Mouse (Mus musculus) small intestine, adult 2 months (tissue): Measurements from ENCODE around the gene Ccdc106. TPM values are rescaled to one million over a fixed set of nuclear protein-coding genes. Genes with fewer than 3 reads are reported as not detected.
"Not testable (repeated sequence)": the region's sequence is repeated elsewhere in the genome, so short reads cannot be mapped to it uniquely, and the experiment has no call there.

ENCODE experiments used
- H3K27ac ChIP-seq: fragments of 200-500 bp; 2 replicates; pipeline ENCODE4 v1.5.1; 2012; ENCODE audit warnings: low read depth, low read length, control low read depth, inconsistent platforms; ENCODE audit not compliant: insufficient read depth
- H3K27me3 ChIP-seq: fragments of 200-500 bp; 2 replicates; pipeline ENCODE4 v1.6.1; 2012; ENCODE audit warnings: mild to moderate bottlenecking, moderate library complexity, low read length, inconsistent platforms; ENCODE audit not compliant: control insufficient read depth, insufficient read depth
- H3K36me3 ChIP-seq: fragments of 200-500 bp; 2 replicates; pipeline ENCODE4 v1.6.1; 2012; ENCODE audit warnings: mild to moderate bottlenecking, low read length, control low read depth, inconsistent platforms; ENCODE audit not compliant: control insufficient read depth, insufficient read depth
- H3K4me1 ChIP-seq: fragments of 200-500 bp; 2 replicates; pipeline ENCODE4 v1.6.1; 2012; ENCODE audit warnings: low read length, inconsistent platforms, mixed read lengths; ENCODE audit not compliant: control insufficient read depth, insufficient read depth, insufficient read length
- H3K4me3 ChIP-seq: fragments of 200-500 bp; 2 replicates; pipeline ENCODE4 v1.5.1; 2012; ENCODE audit warnings: low read depth, mild to moderate bottlenecking, control low read depth, inconsistent platforms, low read length, moderate library complexity
- CTCF ChIP-seq: fragments of 200-500 bp; IDR thresholded peaks from 2 replicates; pipeline ENCODE4 v1.5.1; 2012; ENCODE audit warnings: low read depth, mild to moderate bottlenecking, control low read depth, inconsistent platforms, low read length, moderate library complexity, mixed read lengths; ENCODE audit not compliant: insufficient replicate concordance, insufficient read length; ENCODE audit errors: extremely low read depth
- POLR2A ChIP-seq: fragments of 200-500 bp; IDR thresholded peaks from 2 replicates; pipeline ENCODE4 v1.6.1; 2012; ENCODE audit warnings: low read depth, mild to moderate bottlenecking, control low read depth, inconsistent platforms, low read length, moderate library complexity
- WGBS: fragments of 180-500 bp; shearing (Covaris S2); methylation state at CpG from one replicate; pipeline ENCODE4 v1.1.7; 2018; 5-methylcytosine and 5-hydroxymethylcytosine counted together
- polyA plus RNA-seq: library from polyadenylated mRNA; depleted of rRNA; stranded (reverse); fragments of >200 nt; gene quantifications from 2 replicates; pipeline ENCODE4 v1.2.3, GENCODE M21; 2012

Ccdc106 gene
- polyA plus RNA-seq, 1 experiment, result 0.81 TPM

- no peak overlapping the region for H3K4me3 ChIP-seq
- peaks cover 1% of the 10 kb centered on the region; the same call in 1 of the 2 replicates for H3K4me1 ChIP-seq
- WGBS, result 59% methylated on average over 2 of the region's 2 CpGs
- no peaks in the 10 kb centered on the region for H3K27me3 ChIP-seq
- TF ChIP-seq POLR2A (no peak), CTCF (no peak)
- H3K27ac ChIP-seq, result no peak overlapping the region
- peaks cover 56% of the 10 kb centered on the region for H3K36me3 ChIP-seq
Measured at GRCm38 (mm10) chr7:5076931-5077330, 56.6 kb downstream of the Ccdc106 start.

GRCm38 (mm10) chr7:5079365-5080009 is 59.1 kb downstream of the Ccdc106 start:
- WGBS, result 41% methylated on average over 10 of the region's 13 CpGs
- not testable (repeated sequence) for H3K27me3 ChIP-seq
- Histone ChIP-seq H3K4me3 (peak overlapping the region; percentile 91), H3K36me3 (peaks cover 40% of the 10 kb centered on the region), H3K4me1 (peaks cover 14% of the 10 kb centered on the region), H3K27ac (peak overlapping the region; percentile 77)

DNA sequence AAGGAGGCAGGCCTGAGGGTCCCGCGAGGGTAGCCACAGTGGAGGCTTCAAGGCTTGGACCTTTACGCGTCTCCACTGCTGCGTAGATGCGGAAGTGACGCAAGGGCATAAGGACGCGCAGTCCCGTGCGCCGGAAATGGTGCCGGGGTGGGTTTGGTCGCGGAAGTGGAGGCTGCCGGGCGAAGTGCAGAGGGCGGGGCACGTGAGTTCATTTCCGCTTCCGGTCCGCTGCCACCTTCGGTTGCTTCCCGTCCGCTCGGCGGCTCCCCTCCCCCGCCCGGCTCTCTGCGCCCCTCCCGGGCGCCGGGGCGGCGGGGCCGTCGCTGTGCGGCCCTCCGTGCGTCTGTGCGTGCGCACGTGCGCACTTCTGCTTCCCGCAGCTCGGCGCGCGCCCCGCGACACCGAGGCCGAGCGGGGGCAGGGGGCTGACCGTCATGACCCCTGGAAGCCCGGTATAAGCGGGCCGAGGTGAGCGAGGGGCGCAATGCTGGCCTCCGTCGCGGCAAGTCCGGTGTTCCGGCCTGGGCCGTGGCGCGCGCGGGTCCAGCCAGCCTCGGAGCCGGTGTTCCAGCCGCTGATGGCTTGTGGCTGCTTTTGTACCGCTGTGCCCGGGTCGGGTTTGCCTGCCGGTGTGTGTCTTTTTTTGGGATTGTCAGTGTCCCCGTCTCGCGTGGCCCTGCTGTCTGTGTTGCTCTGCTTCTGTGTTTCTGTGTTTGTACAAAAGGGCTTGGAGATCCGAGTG is 59.8 kb downstream of the Ccdc106 start, which contains the start of gene Epn1:
Epn1 (plus strand) TSS at position 226 of the 742 bp plus-strand sequence.
- under 1% methylated on average over 81 of the region's 81 CpGs for WGBS
- Histone ChIP-seq H3K36me3 (peaks cover 40% of the 10 kb centered on the region), H3K4me3 (peak within 1 kb of the TSS; percentile 91), H3K4me1 (peaks cover 20% of the 10 kb centered on the region), H3K27me3 (no peaks in the 10 kb centered on the region), H3K27ac (peak within 1 kb of the TSS; percentile 87)
- TF ChIP-seq POLR2A (0 out of 2 replicates have a peak, but pooled peaks have one; percentile 10), CTCF (no peak)

DNA sequence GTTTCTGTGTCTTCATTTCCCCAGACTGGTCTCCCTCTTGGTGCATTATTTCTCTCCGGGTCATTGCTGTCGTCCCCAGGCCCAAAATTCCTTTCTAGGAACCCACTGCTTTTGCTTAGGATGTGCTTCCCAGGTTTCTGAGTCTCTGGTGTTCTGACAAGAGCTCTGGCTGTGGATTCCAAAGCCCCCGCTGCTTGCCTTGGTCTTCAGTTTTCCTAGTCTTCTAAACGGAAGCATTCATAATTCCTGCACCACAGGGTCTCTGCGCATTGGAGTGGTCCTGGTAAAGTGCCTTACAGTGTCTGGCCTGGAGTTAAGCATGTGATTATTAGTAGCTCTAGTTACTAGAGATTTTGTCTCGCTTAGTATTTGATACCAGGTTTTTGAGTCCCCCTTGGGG is 60.5 kb downstream of the Ccdc106 start:
- WGBS, result 2% methylated on average over 6 of the region's 6 CpGs
- Histone ChIP-seq H3K36me3 (peaks cover 42% of the 10 kb centered on the region), H3K4me3 (peak overlapping the region; percentile 91), H3K4me1 (peaks cover 24% of the 10 kb centered on the region), H3K27ac (peak overlapping the region; percentile 87), H3K27me3 (no peaks in the 10 kb centered on the region)
- TF ChIP-seq CTCF (no peak), POLR2A (no peak)

GRCm38 (mm10) chr7:5081241-5081640 is 60.9 kb downstream of the Ccdc106 start:
- 17% methylated on average over 6 of the region's 6 CpGs for WGBS
- H3K27ac ChIP-seq, result peak overlapping the region; percentile 88
- peaks cover 26% of the 10 kb centered on the region for H3K4me1 ChIP-seq
- H3K4me3 ChIP-seq, result peak overlapping the region; percentile 54
- H3K36me3 ChIP-seq, result peaks cover 42% of the 10 kb centered on the region
- no peak for TF ChIP-seq CTCF
- TF ChIP-seq POLR2A, result no peak
- no peaks in the 10 kb centered on the region for H3K27me3 ChIP-seq

GRCm38 (mm10) chr7:5081939-5082338 is 61.6 kb downstream of the Ccdc106 start:
- WGBS, result 32% methylated on average over 2 of the region's 2 CpGs
- Histone ChIP-seq H3K27ac (peak overlapping the region; percentile 88), H3K36me3 (peaks cover 38% of the 10 kb centered on the region), H3K4me1 (peaks cover 29% of the 10 kb centered on the region), H3K27me3 (no peaks in the 10 kb centered on the region), H3K4me3 (peak overlapping the region; percentile 54; the same call in 1 of the 2 replicates)
- TF ChIP-seq CTCF, result no peak
- peak; percentile 67; the same call in 1 of the 2 replicates for TF ChIP-seq POLR2A
